Mouse (Mus musculus) liver, embryonic 16.5 days (tissue): ENCODE data around the gene Slc25a42. TPM values are rescaled to one million over a fixed set of nuclear protein-coding genes. Genes with fewer than 3 reads are reported as not detected.

ENCODE experiments used
- polyA plus RNA-seq: library from polyadenylated mRNA; unstranded; fragments of >200 nt; fragmentation: Nextera tagmentation; extraction: Ambion mirVana; gene quantifications from 2 replicates; pipeline ENCODE4 v1.2.1, GENCODE M21; 2015

Gene Slc25a42
- polyA plus RNA-seq, 1 experiment from 2014 or later = 12.0 TPM

Other genes with a start within 250 kb of the Slc25a42 start
- gene Gatad2a, start 215.9 kb downstream of the Slc25a42 start, polyA plus RNA-seq = 17.2 and 18.9 TPM in 2 replicates
- 21.7 and 22.6 TPM in 2 replicates for gene Mau2, start 169.6 kb downstream of the Slc25a42 start, polyA plus RNA-seq
- 14.7 and 14.9 TPM in 2 replicates for gene Sugp1, start 169.5 kb downstream of the Slc25a42 start, polyA plus RNA-seq
- 1.8 and 3.0 TPM in 2 replicates for gene Tm6sf2, start 139.4 kb downstream of the Slc25a42 start, polyA plus RNA-seq
- 0.04 TPM in 1 of 2 replicates, not detected in the other for gene Hapln4, start 128.8 kb downstream of the Slc25a42 start, polyA plus RNA-seq
- gene Ncan, start 91.4 kb downstream of the Slc25a42 start, polyA plus RNA-seq = 0.04 TPM in 1 of 2 replicates, not detected in the other
- 12.6 and 13.2 TPM in 2 replicates for gene Nr2c2ap, start 81.0 kb downstream of the Slc25a42 start, polyA plus RNA-seq
- 7.4 TPM in 2 replicates for gene Rfxank, start 73.2 kb downstream of the Slc25a42 start, polyA plus RNA-seq
- gene Borcs8, start 72.8 kb downstream of the Slc25a42 start, polyA plus RNA-seq = 21.4 and 23.4 TPM in 2 replicates
- not detected in 2 replicates for gene Mef2b, start 72.6 kb downstream of the Slc25a42 start, polyA plus RNA-seq
- 26.8 and 28.4 TPM in 2 replicates for gene Tmem161a, start 39.9 kb downstream of the Slc25a42 start, polyA plus RNA-seq
- gene Sugp2, start 21.9 kb upstream of the Slc25a42 start, polyA plus RNA-seq = 10.8 and 11.9 TPM in 2 replicates
- gene Armc6, start 22.2 kb upstream of the Slc25a42 start, polyA plus RNA-seq = 12.1 and 12.7 TPM in 2 replicates
- gene Homer3, start 70.5 kb upstream of the Slc25a42 start, polyA plus RNA-seq = 3.7 and 4.7 TPM in 2 replicates
- 19.8 and 21.1 TPM in 2 replicates for gene Ddx49, start 90.2 kb upstream of the Slc25a42 start, polyA plus RNA-seq
- 195 and 209 TPM in 2 replicates for gene Cope, start 90.2 kb upstream of the Slc25a42 start, polyA plus RNA-seq
- gene Cers1, start 103.5 kb upstream of the Slc25a42 start, polyA plus RNA-seq = 0.05 and 0.24 TPM in 2 replicates
- gene Gdf1, start 117.5 kb upstream of the Slc25a42 start, polyA plus RNA-seq = 0.18 and 0.34 TPM in 2 replicates
- gene Upf1, start 141.0 kb upstream of the Slc25a42 start, polyA plus RNA-seq = 5.5 and 5.6 TPM in 2 replicates
- gene Comp, start 161.3 kb upstream of the Slc25a42 start, polyA plus RNA-seq = 1.3 and 1.6 TPM in 2 replicates
- 3.4 and 3.9 TPM in 2 replicates for gene Crtc1, start 227.3 kb upstream of the Slc25a42 start, polyA plus RNA-seq